Mouse (Mus musculus) megakaryocyte, embryonic 14.5 days (primary cell): ENCODE results near the gene Gprc5c.

ENCODE experiments used
- FLI1 ChIP-seq: IDR thresholded peaks from 2 replicates; pipeline ENCODE4 v1.6.1; 2012; ENCODE audit warnings: low read length, inconsistent platforms, mixed read lengths
- GATA1 ChIP-seq: IDR thresholded peaks from 3 replicates; pipeline ENCODE4 v1.6.1; 2012; ENCODE audit warnings: mixed read lengths, low read length, inconsistent platforms, borderline replicate concordance

DNA sequence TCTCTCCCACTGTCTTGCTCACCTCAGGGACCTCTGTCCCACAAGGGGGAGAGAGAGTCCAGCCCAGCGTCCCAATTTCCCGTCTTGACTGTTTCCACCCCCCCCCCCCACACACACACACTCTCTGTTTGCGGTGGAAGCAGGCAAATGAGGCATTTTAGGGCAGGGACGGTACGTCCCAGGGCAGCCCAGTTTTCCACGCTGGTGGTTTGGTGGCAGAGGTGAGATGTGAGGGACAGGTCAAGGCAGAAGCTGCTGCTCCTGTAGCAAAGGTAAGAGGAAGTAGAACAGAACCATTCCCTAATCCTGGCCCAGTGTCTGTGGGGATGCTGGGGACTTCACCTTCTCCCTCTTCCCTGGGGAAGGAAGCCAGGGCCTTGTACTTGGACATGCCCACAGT, 3.6 kb downstream of the Gprc5c start:
- TF ChIP-seq FLI1 (no peak), GATA1 (no peak)
